Mouse (Mus musculus): ENCODE results near the gene Inpp5f. TPM values are rescaled to one million over a fixed set of nuclear protein-coding genes. Genes with fewer than 3 reads are reported as not detected.

Inpp5f gene
- polyA plus RNA-seq, 1 experiment from 2014 or later: 97.4 TPM

DNA sequence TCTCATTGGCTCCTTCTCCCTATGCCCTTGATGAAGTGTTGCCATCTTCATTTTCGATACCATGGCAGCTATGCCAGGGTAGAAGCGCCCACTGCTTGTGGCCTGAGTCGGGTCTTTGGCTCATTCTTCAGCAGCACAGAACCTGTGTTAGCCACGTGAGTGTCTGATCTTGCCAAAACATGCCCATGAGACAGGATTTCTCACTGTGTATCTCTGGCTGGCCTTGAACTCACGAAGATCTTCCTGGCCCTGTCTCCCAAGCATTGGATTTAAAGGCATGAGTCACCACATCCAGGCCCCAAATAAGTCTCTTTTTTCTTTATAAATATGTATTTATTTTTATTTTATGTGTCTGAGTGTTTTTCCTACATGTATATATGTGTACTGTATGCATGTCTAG is 35.9 kb upstream of the Inpp5f start:
- H3K9me3 ChIP-seq (ENCODE audit: control insufficient read depth, low read length): no peaks in the 10 kb centered on the region
- 91% methylated on average over 5 of the region's 5 CpGs for WGBS
- ATAC-seq (replicated peaks; ENCODE audit: low FRiP score): no peak

DNA sequence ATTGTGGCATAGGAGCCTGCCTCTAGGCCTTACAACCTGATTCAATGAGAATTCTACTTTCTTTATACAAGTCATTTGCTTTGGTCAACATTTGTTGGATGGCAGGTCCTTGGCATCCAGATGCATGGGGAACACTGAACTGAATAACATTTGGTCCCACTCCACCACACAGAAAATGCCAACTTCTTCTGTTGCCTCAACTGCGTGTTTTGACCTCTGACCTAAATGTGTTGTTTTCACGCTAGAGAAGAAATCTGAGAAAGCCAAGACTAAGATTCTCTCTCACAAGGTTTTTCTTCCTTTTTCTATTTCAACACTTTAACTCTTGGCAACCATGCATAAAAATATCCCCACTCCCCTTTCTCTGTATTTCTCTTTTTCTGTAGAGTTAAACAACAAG is 35.3 kb upstream of the Inpp5f start:
- ATAC-seq (replicated peaks; ENCODE audit: low FRiP score) (no peak), DNase-seq (ENCODE audit: low spot score) (no peak)
- Histone ChIP-seq H3K9ac (ENCODE audit: low read length) (no peak overlapping the region), H3K36me3 (ENCODE audit: control insufficient read depth, insufficient read depth, low read length) (no peaks in the 10 kb centered on the region), H3K4me1 (replicated peaks; ENCODE audit: control insufficient read depth, insufficient read depth, low read length) (no peaks in the 10 kb centered on the region; the same call in 1 of the 2 replicates), H3K27ac (ENCODE audit: low read depth, low read length) (no peak overlapping the region), H3K4me3 (ENCODE audit: low read depth, low read length) (no peak overlapping the region), H3K27me3 (ENCODE audit: control insufficient read depth, insufficient read depth, low read length) (no peaks in the 10 kb centered on the region), H3K9me3 (ENCODE audit: control insufficient read depth, low read length) (no peaks in the 10 kb centered on the region), H3K4me2 (ENCODE audit: low read depth, low read length, severe bottlenecking) (no peak overlapping the region)
- WGBS: 80% methylated on average over 2 of the region's 2 CpGs

More for the DNA sequence above, 35.9 kb upstream of the Inpp5f start:
- Histone ChIP-seq H3K27me3 (ENCODE audit: control insufficient read depth, insufficient read depth, low read length) (no peaks in the 10 kb centered on the region), H3K27ac (ENCODE audit: low read depth, low read length) (no peak overlapping the region), H3K36me3 (ENCODE audit: control insufficient read depth, insufficient read depth, low read length) (no peaks in the 10 kb centered on the region), H3K4me2 (ENCODE audit: low read depth, low read length, severe bottlenecking) (no peak overlapping the region), H3K4me3 (ENCODE audit: low read depth, low read length) (no peak overlapping the region), H3K9ac (ENCODE audit: low read length) (no peak overlapping the region), H3K4me1 (replicated peaks; ENCODE audit: control insufficient read depth, insufficient read depth, low read length) (no peaks in the 10 kb centered on the region; the same call in 1 of the 2 replicates)
- no peak for DNase-seq (ENCODE audit: low spot score)

DNA sequence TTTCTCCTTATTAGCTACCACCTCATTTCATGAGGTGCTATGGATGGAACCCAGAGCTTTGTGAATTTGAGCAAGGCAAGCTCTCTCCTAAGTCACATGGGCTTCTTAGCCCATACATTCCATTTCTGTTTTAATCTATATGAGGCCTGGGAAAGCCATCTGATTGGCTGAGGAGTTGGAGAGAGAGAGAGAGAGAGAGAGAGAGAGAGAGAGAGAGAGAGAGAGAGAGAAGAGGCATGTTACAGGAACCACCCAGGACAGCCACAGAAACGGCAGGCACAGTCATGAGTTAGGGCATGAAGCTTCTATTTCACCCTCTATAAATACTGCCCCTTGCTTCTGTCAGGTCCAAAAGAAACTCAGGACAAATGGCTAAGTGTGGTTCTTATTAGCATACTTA is 33.5 kb upstream of the Inpp5f start:
- no peak for ATAC-seq (replicated peaks; ENCODE audit: low FRiP score)
- WGBS: 73% methylated on average over 1 of the region's 1 CpGs

DNA sequence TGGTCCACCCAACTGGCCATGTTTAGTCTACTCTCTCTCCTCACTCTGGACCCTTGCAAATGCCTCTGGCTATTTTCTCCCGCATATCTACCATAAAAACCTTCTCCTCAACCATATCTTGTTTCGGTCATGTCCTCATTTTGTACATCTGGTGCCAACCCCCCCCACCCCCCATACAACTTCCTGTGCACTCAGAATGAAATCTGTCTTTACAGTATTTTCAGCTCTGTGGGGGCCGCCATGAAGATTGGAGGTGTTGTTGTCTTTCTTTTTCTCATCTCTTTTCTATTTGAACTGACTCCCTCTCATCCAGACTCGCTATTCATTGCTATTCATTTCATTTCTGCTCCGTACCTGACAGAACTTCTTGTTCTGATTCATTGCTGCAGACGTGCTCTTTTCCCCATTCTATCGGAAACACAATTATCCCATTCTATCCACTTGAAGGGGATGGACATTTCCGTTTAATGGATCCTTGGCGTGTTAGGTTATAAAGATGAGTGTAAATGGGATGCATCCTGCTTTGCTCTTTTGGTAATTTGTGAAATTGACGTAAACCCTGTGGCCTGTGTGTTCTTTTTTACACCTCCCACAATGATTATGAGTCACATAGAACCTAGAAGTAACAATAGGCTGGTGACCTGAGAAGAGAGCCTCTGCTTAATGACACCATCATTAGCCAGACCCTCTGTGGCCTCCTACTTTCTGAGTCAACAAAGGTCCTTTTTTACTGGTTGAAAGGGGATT is 32.8 kb upstream of the Inpp5f start:
- no peak overlapping the region for H3K4me2 ChIP-seq (ENCODE audit: low read depth, low read length, severe bottlenecking)
- no peak for ATAC-seq (replicated peaks; ENCODE audit: low FRiP score)
- 49% methylated on average over 10 of the region's 10 CpGs for WGBS

More for the DNA sequence above, 33.5 kb upstream of the Inpp5f start:
- H3K9me3 ChIP-seq (ENCODE audit: control insufficient read depth, low read length): no peaks in the 10 kb centered on the region
- H3K27me3 ChIP-seq (ENCODE audit: control insufficient read depth, insufficient read depth, low read length): no peaks in the 10 kb centered on the region
- H3K4me1 ChIP-seq (replicated peaks; ENCODE audit: control insufficient read depth, insufficient read depth, low read length): no peaks in the 10 kb centered on the region; the same call in 1 of the 2 replicates
- no peaks in the 10 kb centered on the region for H3K36me3 ChIP-seq (ENCODE audit: control insufficient read depth, insufficient read depth, low read length)
- no peak overlapping the region for H3K9ac ChIP-seq (ENCODE audit: low read length)
- no peak overlapping the region for H3K4me3 ChIP-seq (ENCODE audit: low read depth, low read length)
- H3K4me2 ChIP-seq (ENCODE audit: low read depth, low read length, severe bottlenecking): no peak overlapping the region
- H3K27ac ChIP-seq (ENCODE audit: low read depth, low read length): no peak overlapping the region
- no peak for DNase-seq (ENCODE audit: low spot score)

DNA sequence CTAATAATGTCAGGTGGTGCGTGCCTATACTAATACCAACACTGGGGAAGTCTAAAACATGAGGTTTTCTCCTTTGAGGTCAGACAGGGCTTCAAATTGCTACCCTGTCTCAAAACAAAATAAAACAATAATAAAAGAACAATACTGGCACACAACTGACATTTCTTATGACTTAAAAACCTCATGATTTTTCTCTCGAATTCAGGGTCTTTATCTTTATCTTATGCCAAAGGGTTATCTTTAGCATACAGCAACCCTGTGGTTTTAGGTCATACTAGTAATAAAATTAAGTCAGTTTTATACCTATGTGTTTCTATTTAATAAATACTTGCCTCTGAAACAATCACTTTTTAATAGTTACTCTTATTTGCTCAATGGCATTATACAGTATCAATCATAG is 31.7 kb upstream of the Inpp5f start:
- no peaks in the 10 kb centered on the region for H3K9me3 ChIP-seq (ENCODE audit: control insufficient read depth, low read length)
- no peak overlapping the region for H3K27ac ChIP-seq (ENCODE audit: low read depth, low read length)
- no peaks in the 10 kb centered on the region for H3K36me3 ChIP-seq (ENCODE audit: control insufficient read depth, insufficient read depth, low read length)
- no peak overlapping the region for H3K4me2 ChIP-seq (ENCODE audit: low read depth, low read length, severe bottlenecking)
- H3K4me3 ChIP-seq (ENCODE audit: low read depth, low read length): no peak overlapping the region
- no peak overlapping the region for H3K9ac ChIP-seq (ENCODE audit: low read length)
- no peak for ATAC-seq (replicated peaks; ENCODE audit: low FRiP score)
- no peaks in the 10 kb centered on the region; the same call in 1 of the 2 replicates for H3K4me1 ChIP-seq (replicated peaks; ENCODE audit: control insufficient read depth, insufficient read depth, low read length)
- no peaks in the 10 kb centered on the region for H3K27me3 ChIP-seq (ENCODE audit: control insufficient read depth, insufficient read depth, low read length)
- no peak for DNase-seq (ENCODE audit: low spot score)
- WGBS: 83% methylated on average over 2 of the region's 2 CpGs

More for the DNA sequence above, 32.8 kb upstream of the Inpp5f start:
- H3K27ac ChIP-seq (ENCODE audit: low read depth, low read length): no peak overlapping the region
- H3K9me3 ChIP-seq (ENCODE audit: control insufficient read depth, low read length): no peaks in the 10 kb centered on the region
- no peaks in the 10 kb centered on the region for H3K36me3 ChIP-seq (ENCODE audit: control insufficient read depth, insufficient read depth, low read length)
- H3K4me1 ChIP-seq (replicated peaks; ENCODE audit: control insufficient read depth, insufficient read depth, low read length): no peaks in the 10 kb centered on the region; the same call in 1 of the 2 replicates
- DNase-seq (ENCODE audit: low spot score): no peak
- no peak overlapping the region for H3K9ac ChIP-seq (ENCODE audit: low read length)
- H3K27me3 ChIP-seq (ENCODE audit: control insufficient read depth, insufficient read depth, low read length): no peaks in the 10 kb centered on the region
- no peak overlapping the region for H3K4me3 ChIP-seq (ENCODE audit: low read depth, low read length)

DNA sequence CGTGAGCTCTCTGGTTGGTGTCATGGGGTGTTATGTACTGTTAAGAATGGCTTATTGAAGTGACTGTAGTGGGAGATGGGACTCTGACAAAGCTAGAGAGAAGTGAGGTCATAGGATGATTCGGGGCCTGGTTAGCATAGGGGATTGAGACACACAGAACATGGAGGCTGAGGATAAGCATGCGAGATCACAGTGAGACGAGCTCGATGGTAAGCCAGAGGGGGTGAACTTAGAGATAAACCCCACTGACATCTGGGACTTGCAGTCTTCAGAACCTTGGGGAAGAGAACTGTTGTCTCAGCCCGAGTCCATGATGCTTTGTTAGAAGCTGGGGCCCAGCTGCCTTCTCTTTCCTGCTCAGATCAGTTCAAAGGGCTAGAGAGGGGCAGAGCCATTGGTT is 30.8 kb upstream of the Inpp5f start:
- no peaks in the 10 kb centered on the region for H3K27me3 ChIP-seq (ENCODE audit: control insufficient read depth, insufficient read depth, low read length)
- no peak overlapping the region for H3K9ac ChIP-seq (ENCODE audit: low read length)
- H3K4me2 ChIP-seq (ENCODE audit: low read depth, low read length, severe bottlenecking): no peak overlapping the region
- no peak overlapping the region for H3K4me3 ChIP-seq (ENCODE audit: low read depth, low read length)
- DNase-seq (ENCODE audit: low spot score) (no peak), ATAC-seq (replicated peaks; ENCODE audit: low FRiP score) (no peak)
- no peak overlapping the region for H3K27ac ChIP-seq (ENCODE audit: low read depth, low read length)
- WGBS: 91% methylated on average over 6 of the region's 6 CpGs
- H3K36me3 ChIP-seq (ENCODE audit: control insufficient read depth, insufficient read depth, low read length): no peaks in the 10 kb centered on the region
- H3K4me1 ChIP-seq (replicated peaks; ENCODE audit: control insufficient read depth, insufficient read depth, low read length): no peaks in the 10 kb centered on the region; the same call in 1 of the 2 replicates
- H3K9me3 ChIP-seq (ENCODE audit: control insufficient read depth, low read length): no peaks in the 10 kb centered on the region

DNA sequence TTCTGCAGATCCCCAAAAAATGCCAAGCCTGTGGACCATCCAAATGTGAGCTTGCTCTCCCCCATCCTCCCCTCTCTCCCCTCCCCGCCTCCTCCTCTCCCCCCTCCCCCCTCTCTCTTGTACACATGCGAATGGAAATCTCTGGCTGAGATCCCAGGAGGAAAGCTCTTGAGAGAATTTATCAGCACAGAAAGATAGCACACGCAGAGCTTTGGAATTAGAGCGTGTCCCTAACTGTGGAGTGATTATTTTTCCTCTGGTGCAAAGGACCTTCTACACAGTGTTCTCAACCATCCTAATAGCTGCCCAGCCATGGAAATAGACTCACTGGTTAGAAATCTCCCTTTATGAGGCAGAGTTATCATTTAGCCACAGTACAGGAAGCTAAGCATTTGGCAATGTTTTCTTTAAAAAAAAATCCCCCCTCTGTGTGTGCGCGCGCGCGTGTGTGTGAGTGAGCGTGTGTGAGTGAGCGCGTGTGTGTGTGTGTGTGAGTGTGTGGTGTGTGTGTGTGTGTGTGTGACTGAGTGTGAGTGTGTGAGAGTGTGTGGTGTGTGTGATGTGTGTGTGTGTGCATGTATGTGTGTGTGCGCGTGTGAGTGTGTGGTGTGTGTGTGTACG is 29.2 kb upstream of the Inpp5f start:
- WGBS: 87% methylated on average over 15 of the region's 15 CpGs
- Histone ChIP-seq H3K4me3 (ENCODE audit: low read depth, low read length) (no peak overlapping the region), H3K9me3 (ENCODE audit: control insufficient read depth, low read length) (no peaks in the 10 kb centered on the region), H3K4me2 (ENCODE audit: low read depth, low read length, severe bottlenecking) (no peak overlapping the region), H3K9ac (ENCODE audit: low read length) (no peak overlapping the region), H3K4me1 (replicated peaks; ENCODE audit: control insufficient read depth, insufficient read depth, low read length) (no peaks in the 10 kb centered on the region; the same call in 1 of the 2 replicates), H3K27ac (ENCODE audit: low read depth, low read length) (no peak overlapping the region), H3K36me3 (ENCODE audit: control insufficient read depth, insufficient read depth, low read length) (no peaks in the 10 kb centered on the region), H3K27me3 (ENCODE audit: control insufficient read depth, insufficient read depth, low read length) (no peaks in the 10 kb centered on the region)
- ATAC-seq (replicated peaks; ENCODE audit: low FRiP score) (no peak), DNase-seq (ENCODE audit: low spot score) (no peak)

DNA sequence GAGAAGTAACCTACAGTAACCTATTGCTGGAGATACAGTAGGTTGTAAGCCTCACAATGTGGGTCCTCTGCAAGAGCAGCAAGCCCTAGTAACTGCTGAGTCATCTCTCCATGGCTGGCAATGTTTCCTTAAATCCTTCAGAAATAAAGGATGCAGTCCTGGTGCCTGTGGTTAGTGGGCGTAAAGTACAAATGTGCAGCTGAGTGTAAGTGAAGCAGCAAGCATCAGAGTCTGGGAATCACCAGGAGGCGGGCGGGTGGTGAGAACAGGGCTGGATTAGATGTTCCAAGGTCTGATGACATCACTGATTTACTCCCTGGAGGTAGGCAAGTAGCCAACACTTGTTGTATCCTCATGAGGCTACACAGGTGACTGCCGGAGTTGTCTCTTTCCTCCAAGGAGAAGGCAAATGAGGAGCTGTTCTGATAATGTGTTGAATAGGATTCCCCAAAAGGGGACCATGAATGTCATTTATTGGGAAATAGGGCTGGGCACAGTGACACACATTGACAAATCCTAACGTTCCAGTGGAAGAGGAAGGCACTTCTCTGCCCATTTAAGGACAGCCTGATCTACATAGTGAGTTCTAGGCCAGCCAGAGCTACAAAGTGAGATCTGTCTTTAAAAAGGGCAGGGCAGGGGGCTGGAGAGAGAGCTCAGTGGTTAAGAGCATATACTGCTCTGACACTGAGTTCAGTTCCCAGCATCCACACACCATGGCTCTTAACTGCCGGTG is 27.7 kb upstream of the Inpp5f start:
- Histone ChIP-seq H3K27ac (ENCODE audit: low read depth, low read length) (no peak overlapping the region), H3K27me3 (ENCODE audit: control insufficient read depth, insufficient read depth, low read length) (no peaks in the 10 kb centered on the region), H3K4me3 (ENCODE audit: low read depth, low read length) (no peak overlapping the region), H3K9me3 (ENCODE audit: control insufficient read depth, low read length) (no peaks in the 10 kb centered on the region), H3K4me2 (ENCODE audit: low read depth, low read length, severe bottlenecking) (no peak overlapping the region), H3K9ac (ENCODE audit: low read length) (no peak overlapping the region), H3K36me3 (ENCODE audit: control insufficient read depth, insufficient read depth, low read length) (no peaks in the 10 kb centered on the region), H3K4me1 (replicated peaks; ENCODE audit: control insufficient read depth, insufficient read depth, low read length) (no peaks in the 10 kb centered on the region; the same call in 1 of the 2 replicates)
- DNase-seq (ENCODE audit: low spot score) (no peak), ATAC-seq (replicated peaks; ENCODE audit: low FRiP score) (no peak)
- 79% methylated on average over 6 of the region's 6 CpGs for WGBS
